Mouse (Mus musculus) stomach, embryonic 14.5 days (tissue): ENCODE data around the gene Eed. TPM values are rescaled to one million over a fixed set of nuclear protein-coding genes. Genes with fewer than 3 reads are reported as not detected.
"Not testable (repeated sequence)": the region's sequence is repeated elsewhere in the genome, so short reads cannot be mapped to it uniquely, and the experiment has no call there.

Experiments
- ATAC-seq: fragments of 200-750 bp; cut with Nextera tagmentation; 2 replicates; pipeline ENCODE4 v1.8.0; 2017; ENCODE audit warnings: low read depth, moderate TSS enrichment; ENCODE audit not compliant: insufficient number of reproducible peaks, insufficient read depth, low FRiP score
- H3K27ac ChIP-seq: fragments of 300-500 bp; sonication (generic); 2 replicates; pipeline ENCODE4 v1.5.1; 2014; ENCODE audit warnings: mild to moderate bottlenecking, low read length, moderate library complexity, mixed read lengths
- H3K27me3 ChIP-seq: fragments of 300-500 bp; sonication (generic); 2 replicates; pipeline ENCODE4 v1.6.1; 2014; ENCODE audit warnings: low read length, control low read depth, mixed read lengths; ENCODE audit not compliant: control insufficient read depth, insufficient read depth
- H3K36me3 ChIP-seq: fragments of 300-500 bp; sonication (generic); 2 replicates; pipeline ENCODE4 v1.6.1; 2014; ENCODE audit warnings: mild to moderate bottlenecking, control low read depth, low read length, moderate library complexity, mixed read lengths; ENCODE audit not compliant: control insufficient read depth, insufficient read depth
- H3K4me1 ChIP-seq: fragments of 300-500 bp; sonication (generic); 2 replicates; pipeline ENCODE4 v1.6.1; 2014; ENCODE audit warnings: low read length, control low read depth, mixed read lengths; ENCODE audit not compliant: control insufficient read depth, insufficient read depth
- H3K4me2 ChIP-seq: fragments of 300-500 bp; sonication (generic); replicated peaks from 2 replicates; pipeline ENCODE4 v1.6.1; 2014; ENCODE audit warnings: low read depth, low read length, control low read depth
- H3K4me3 ChIP-seq: fragments of 300-500 bp; sonication (generic); 2 replicates; pipeline ENCODE4 v1.5.1; 2014; ENCODE audit warnings: low read depth, low read length, control low read depth
- H3K9ac ChIP-seq: fragments of 300-500 bp; sonication (generic); replicated peaks from 2 replicates; pipeline ENCODE4 v1.6.1; 2014; ENCODE audit warnings: low read depth, mild to moderate bottlenecking, control low read depth, low read length, moderate library complexity, mixed read lengths
- H3K9me3 ChIP-seq: fragments of 300-500 bp; sonication (generic); 2 replicates; pipeline ENCODE4 v1.6.1; 2016; ENCODE audit warnings: low read depth, low read length, control low read depth; ENCODE audit not compliant: control insufficient read depth
- WGBS: fragments of 180-500 bp; shearing (Covaris S2); extraction: QIAGEN DNeasy Blood & Tissue Kit; methylation state at CpG from one replicate; pipeline ENCODE4 v1.1.7; 2014; 5-methylcytosine and 5-hydroxymethylcytosine counted together
- polyA plus RNA-seq: library from polyadenylated mRNA; unstranded; fragments of >200 nt; fragmentation: Nextera tagmentation; extraction: Ambion mirVana; gene quantifications from 2 replicates; pipeline ENCODE4 v1.2.1, GENCODE M21; 2014

Eed gene
- polyA plus RNA-seq, 1 experiment from 2014 or later = 75.9 TPM

DNA sequence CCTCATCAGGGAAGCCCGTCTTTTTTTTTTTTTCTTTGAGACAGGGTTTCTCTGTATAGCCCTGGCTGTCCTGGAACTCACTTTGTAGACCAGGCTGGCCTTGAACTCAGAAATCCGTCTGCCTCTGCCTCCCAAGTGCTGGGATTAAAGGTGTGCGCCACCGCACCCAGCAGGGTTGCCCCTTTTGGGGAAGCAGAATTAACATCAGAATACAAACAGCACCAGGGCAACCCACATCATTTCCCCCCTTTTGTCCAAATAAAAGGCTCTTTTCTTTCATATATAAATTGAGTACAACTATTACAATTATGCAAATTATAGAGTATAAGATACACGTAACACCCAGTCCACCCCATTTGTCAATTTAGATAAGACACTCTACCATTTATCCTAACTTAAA is 16.7 kb upstream of the Eed start:
- ATAC-seq, H3K27me3 ChIP-seq, H3K4me2 ChIP-seq, H3K9ac ChIP-seq, H3K4me3 ChIP-seq, H3K36me3 ChIP-seq, H3K27ac ChIP-seq, H3K4me1 ChIP-seq, H3K9me3 ChIP-seq: not testable (repeated sequence)
- 34% methylated on average over 5 of the region's 5 CpGs for WGBS

DNA sequence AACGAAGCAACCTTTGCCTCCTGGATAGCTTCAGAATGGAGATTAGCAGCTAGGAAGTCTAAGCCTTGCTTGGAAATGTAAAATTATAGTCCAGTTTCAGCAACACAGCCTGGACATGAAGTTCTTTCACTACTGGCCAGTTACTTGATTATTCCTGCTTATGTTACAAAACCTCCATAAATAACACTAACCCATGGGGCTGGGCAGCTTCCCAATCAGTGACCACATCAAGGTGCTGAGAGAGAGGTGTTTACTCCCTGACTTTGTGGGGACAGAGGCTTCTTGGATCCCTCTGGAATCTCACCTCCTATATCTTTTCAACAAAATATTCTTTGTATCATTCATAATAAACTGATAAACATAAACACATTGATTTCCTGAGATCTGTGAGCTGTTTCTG is 12.3 kb upstream of the Eed start:
- WGBS = 84% methylated on average over 1 of the region's 1 CpGs
- no peak overlapping the region for H3K4me2 ChIP-seq
- H3K27ac ChIP-seq = no peak overlapping the region
- ATAC-seq = no peak
- no peak overlapping the region for H3K9ac ChIP-seq
- no peaks in the 10 kb centered on the region for H3K27me3 ChIP-seq
- H3K9me3 ChIP-seq = no peaks in the 10 kb centered on the region
- no peaks in the 10 kb centered on the region for H3K36me3 ChIP-seq
- no peak overlapping the region for H3K4me3 ChIP-seq
- H3K4me1 ChIP-seq = no peaks in the 10 kb centered on the region

DNA sequence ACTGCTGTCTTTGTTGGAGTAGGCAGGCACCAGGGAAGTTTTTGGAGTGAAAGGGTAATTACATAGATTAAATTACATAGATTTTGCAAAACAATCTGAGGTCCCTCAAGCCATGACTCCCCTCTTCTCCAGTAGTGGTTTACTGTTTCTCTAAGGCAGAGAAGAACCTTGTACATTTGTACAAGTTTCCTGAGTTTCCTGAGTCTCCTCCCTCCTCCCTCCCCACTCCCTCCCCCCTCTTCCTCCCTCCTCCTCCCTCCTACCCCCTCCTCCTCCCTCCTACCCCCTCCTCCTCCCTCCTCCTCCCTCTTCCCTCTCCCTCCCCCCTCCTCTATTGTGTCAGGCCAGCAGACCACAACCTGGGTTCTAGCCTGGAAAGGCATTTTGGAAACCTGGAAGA is 3.6 kb upstream of the Eed start:
- no peak for ATAC-seq
- Histone ChIP-seq H3K27ac (no peak overlapping the region), H3K4me3 (no peak overlapping the region), H3K9me3 (no peaks in the 10 kb centered on the region), H3K9ac (no peak overlapping the region), H3K36me3 (no peaks in the 10 kb centered on the region), H3K4me2 (no peak overlapping the region), H3K4me1 (no peaks in the 10 kb centered on the region), H3K27me3 (no peaks in the 10 kb centered on the region)

DNA sequence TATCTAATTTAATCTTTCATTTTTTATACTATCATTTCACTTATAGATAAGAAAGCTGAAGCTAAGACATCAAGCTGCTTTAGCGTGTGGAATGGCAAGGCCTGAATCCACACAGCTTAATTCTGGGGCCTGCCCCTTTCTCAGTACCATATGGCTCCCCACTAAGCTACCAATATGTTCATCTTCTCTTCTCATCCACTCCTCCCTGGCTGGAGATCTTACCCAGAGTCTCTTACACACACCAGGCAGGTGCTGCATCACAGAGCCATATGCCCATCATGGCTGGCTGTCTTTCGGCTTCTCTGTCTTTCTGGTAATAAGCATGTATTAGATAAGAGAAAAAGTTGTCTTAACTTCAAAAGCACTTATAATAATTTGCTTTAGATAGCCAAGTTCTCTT is 2.7 kb upstream of the Eed start:
- WGBS = 90% methylated on average over 2 of the region's 2 CpGs

DNA sequence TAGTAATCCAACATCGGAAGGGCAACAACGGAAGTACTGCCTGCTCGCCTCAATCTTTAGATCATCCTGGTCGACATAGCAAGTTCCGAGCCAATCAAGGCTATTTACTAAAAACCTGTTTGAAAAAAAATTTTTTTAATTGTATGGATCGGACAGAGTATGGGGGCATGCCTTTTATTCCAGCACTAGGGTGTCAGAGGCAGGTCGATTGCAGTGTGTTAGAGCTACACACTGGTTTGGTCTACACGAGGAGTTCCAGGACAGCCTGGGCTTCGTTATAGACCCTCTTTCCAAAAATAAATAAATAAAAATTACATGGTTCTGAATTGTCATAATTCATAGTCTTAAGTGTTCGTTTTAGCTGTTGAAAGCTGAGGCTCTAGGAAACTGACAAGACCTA is 774 bp upstream of the Eed start:
- peak overlapping the region; percentile 79 for H3K4me3 ChIP-seq
- peak overlapping the region; percentile 75 for H3K9ac ChIP-seq
- no peaks in the 10 kb centered on the region; the same call in 1 of the 2 replicates for H3K36me3 ChIP-seq
- no peaks in the 10 kb centered on the region for H3K9me3 ChIP-seq
- ATAC-seq = no peak
- H3K4me2 ChIP-seq = peak overlapping the region; percentile 51
- 9% methylated on average over 10 of the region's 10 CpGs for WGBS
- peak overlapping the region; percentile 100; the same call in 1 of the 2 replicates for H3K27ac ChIP-seq
- H3K27me3 ChIP-seq = no peaks in the 10 kb centered on the region
- peaks cover 9% of the 10 kb centered on the region; the same call in 1 of the 2 replicates for H3K4me1 ChIP-seq

More for the DNA sequence above, 2.7 kb upstream of the Eed start:
- no peak overlapping the region for H3K4me3 ChIP-seq
- ATAC-seq = no peak
- peaks cover 7% of the 10 kb centered on the region; the same call in 1 of the 2 replicates for H3K4me1 ChIP-seq
- H3K36me3 ChIP-seq = no peaks in the 10 kb centered on the region
- no peak overlapping the region for H3K27ac ChIP-seq
- H3K27me3 ChIP-seq = no peaks in the 10 kb centered on the region
- no peaks in the 10 kb centered on the region for H3K9me3 ChIP-seq
- no peak overlapping the region for H3K9ac ChIP-seq
- H3K4me2 ChIP-seq = no peak overlapping the region

DNA sequence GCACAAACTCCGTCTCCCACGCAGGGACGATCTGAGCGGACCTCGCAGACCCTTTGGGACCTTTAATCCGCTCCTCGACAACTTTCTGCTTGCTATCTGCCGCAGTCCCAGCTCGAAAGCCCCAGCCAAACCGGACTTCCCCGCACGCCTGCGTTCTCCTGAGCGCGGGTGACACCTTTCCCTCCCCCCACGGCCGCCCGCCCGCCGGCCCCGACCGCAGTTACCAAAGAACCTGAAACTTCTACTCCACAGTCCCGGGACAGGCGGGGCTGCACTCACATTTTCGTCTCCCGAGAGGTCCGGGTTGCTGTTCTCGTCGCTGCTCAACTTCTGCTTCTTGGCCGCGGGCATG is 674 bp downstream of the Eed start:
- Histone ChIP-seq H3K36me3 (peaks cover 11% of the 10 kb centered on the region), H3K4me3 (peak overlapping the region; percentile 79), H3K27me3 (no peaks in the 10 kb centered on the region), H3K4me2 (peak overlapping the region; percentile 51), H3K9me3 (no peaks in the 10 kb centered on the region), H3K27ac (peak overlapping the region; percentile 100), H3K9ac (peak overlapping the region; percentile 76), H3K4me1 (peaks cover 9% of the 10 kb centered on the region; the same call in 1 of the 2 replicates)
- peak; percentile 50; the same call in 1 of the 2 replicates for ATAC-seq
- WGBS = under 1% methylated on average over 31 of the region's 31 CpGs

DNA sequence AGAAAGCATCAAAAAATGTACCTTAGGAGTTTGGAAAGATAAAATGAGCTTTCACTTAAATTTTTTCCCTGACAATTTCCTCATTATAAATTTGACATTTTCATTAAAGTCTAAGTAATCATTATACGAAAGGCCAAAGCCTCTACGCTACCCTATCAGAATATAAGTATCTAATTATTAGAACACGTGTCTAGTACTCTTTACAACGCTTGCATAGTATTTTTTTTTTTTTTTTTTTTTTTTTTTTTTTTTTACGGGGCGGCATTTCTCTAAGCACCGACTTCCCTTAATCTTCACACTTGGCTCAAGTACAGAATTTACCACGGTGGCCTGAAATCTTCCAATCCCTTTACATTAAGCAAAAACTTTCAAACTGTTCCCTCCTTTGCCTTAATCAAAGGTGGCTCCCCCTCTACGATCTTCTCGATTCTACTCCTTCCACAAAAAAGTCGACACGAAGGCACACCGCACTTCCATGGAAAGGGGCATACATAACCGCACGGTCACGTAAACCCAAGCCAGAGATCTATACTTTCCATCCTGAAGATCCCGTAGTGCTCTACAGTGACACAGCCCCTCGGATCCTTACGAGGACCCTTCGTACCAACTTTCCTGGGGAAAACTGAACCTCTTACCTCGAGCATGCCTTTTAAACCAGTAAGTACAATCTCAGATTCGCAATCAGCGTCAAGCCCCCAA is 1.2 kb downstream of the Eed start:
- WGBS = 4% methylated on average over 23 of the region's 23 CpGs
- peaks cover 9% of the 10 kb centered on the region; the same call in 1 of the 2 replicates for H3K4me1 ChIP-seq
- H3K4me2 ChIP-seq = peak overlapping the region; percentile 51
- H3K9ac ChIP-seq = peak overlapping the region; percentile 76
- peaks cover 11% of the 10 kb centered on the region for H3K36me3 ChIP-seq
- ATAC-seq = no peak
- H3K27ac ChIP-seq = peak overlapping the region; percentile 100
- peak overlapping the region; percentile 79 for H3K4me3 ChIP-seq
- no peaks in the 10 kb centered on the region for H3K27me3 ChIP-seq
- no peaks in the 10 kb centered on the region for H3K9me3 ChIP-seq

DNA sequence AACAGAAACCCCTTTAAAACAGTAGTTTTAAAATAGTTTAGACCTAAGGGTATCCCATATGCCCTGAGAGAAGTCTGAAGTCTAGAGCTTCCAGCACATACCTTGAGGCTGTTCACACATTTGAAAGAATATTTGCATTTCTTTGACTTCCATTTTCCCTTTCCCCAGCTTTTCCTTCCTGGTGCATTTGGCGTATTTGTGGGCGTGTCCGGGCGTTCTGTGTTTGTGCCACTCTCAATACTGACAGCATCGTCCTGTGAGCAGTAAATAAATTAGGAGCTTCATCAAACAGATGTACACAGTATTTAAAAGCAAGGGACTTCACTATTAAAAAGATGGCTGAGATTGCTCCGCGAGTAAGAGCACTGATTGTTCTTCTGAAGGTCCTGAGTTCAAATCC is 4.0 kb downstream of the Eed start:
- Histone ChIP-seq H3K27ac (no peak overlapping the region), H3K36me3 (peaks cover 24% of the 10 kb centered on the region), H3K4me3 (no peak overlapping the region), H3K9ac (no peak overlapping the region), H3K4me2 (no peak overlapping the region), H3K4me1 (peaks cover 9% of the 10 kb centered on the region; the same call in 1 of the 2 replicates), H3K9me3 (no peaks in the 10 kb centered on the region), H3K27me3 (no peaks in the 10 kb centered on the region)
- no peak for ATAC-seq
- WGBS = 94% methylated on average over 7 of the region's 7 CpGs

DNA sequence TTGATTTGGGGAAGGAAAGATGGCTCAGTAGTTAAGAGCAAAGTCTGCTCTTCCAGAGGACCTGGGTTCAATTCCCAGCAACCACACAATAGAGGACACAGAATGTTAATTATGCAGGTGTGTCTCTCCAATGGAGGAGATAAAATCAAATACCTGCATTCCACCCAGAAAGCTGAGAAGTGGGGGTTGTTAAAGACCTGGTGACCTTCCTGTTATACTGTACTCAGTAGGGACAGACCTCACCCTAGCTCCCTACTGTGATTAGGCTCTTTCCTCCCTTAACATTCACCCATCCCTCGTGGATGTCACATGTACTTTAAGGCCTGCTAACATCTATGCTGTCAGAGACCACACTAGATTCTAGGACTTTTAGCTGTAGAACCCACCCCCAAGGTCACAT is 5.2 kb downstream of the Eed start:
- H3K27ac ChIP-seq = no peak overlapping the region
- no peak overlapping the region for H3K4me3 ChIP-seq
- H3K36me3 ChIP-seq = peaks cover 33% of the 10 kb centered on the region
- no peak overlapping the region for H3K9ac ChIP-seq
- H3K4me1 ChIP-seq = peaks cover 9% of the 10 kb centered on the region; the same call in 1 of the 2 replicates
- H3K4me2 ChIP-seq = no peak overlapping the region
- 94% methylated on average over 1 of the region's 1 CpGs for WGBS
- no peak for ATAC-seq
- H3K27me3 ChIP-seq = no peaks in the 10 kb centered on the region
- no peaks in the 10 kb centered on the region for H3K9me3 ChIP-seq
